Mouse (Mus musculus): ENCODE measurements at regions not wholly inside any gene's neighbourhood (a gene's known extent, or its start where the extent isn't known, plus 50 kb on each side); places are given as distances from the start of the nearest gene placed in this dataset.
"Not testable (repeated sequence)": the region's sequence is repeated elsewhere in the genome, so short reads cannot be mapped to it uniquely, and the experiment has no call there.

DNA sequence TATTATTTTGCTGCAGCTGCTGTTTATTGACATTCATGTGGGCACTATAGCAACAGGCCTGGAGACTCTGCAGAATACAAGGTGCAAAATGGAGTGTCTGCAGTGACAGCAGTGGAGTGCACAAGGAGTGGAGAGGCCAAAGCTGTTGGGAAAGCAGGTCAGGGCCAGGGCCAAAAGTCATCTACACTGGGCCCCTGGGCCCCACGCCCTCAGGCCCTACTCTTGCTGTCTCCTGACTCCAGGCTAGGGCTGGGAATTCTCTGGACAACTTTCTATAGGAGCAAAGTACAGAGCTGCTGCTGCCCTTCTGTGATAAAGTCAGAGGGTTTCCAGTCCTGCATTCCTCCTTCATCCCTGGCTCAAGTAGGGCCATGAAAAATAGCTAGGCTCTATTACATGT, 1164.9 kb upstream of the Rag2 start:
- not testable (repeated sequence) for H3K4me3 ChIP-seq (replicated peaks); ATAC-seq (ENCODE audit: low FRiP score); H3K27ac ChIP-seq; H3K36me3 ChIP-seq (replicated peaks); H3K9me3 ChIP-seq; H3K4me1 ChIP-seq; H3K4me2 ChIP-seq; H3K9ac ChIP-seq; H3K27me3 ChIP-seq
- WGBS = no CpG with 5 or more reads among the region's 1 CpGs

DNA sequence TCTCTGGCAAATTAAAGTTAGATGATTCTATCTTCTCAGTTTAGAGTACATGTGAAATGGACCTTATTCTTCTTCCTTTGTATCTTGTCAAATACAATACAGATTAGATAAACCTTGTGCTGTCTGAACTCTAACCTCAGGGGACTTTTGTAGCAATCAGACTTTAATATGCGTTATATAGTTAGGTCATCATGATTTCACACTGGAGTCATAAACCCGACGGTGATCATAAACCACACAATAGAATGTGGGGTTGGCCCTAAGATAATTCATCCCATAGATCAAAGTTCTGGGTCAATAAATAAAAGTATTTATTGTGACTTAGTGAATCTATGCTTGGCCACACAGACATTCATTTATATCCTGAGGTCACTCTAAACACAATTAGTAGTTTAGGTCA, 1138.3 kb upstream of the Rag2 start:
- H3K4me1 ChIP-seq; ATAC-seq (ENCODE audit: low FRiP score); H3K4me2 ChIP-seq; H3K9me3 ChIP-seq; H3K36me3 ChIP-seq (replicated peaks); H3K27me3 ChIP-seq; H3K27ac ChIP-seq; H3K9ac ChIP-seq; H3K4me3 ChIP-seq (replicated peaks): not testable (repeated sequence)
- WGBS = no CpG with 5 or more reads among the region's 3 CpGs

DNA sequence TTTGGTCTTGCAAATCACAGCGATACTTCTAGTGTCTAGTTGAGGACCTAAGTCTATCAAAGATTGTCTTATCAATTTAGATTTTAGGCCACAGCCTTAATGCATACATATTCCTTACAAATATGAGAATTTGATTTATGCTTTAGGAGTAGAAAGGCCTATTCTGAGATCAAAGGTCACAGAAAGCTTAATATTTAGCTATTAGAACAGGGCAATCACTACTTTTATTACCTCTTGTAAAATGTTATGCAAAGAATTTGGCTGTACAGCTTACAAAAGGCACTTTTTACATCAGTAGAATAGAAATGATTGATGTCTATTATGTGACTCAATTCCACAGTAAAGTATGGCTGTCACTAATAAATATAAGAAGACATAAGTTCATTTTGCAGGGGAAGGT, 1119.4 kb upstream of the Rag2 start:
- H3K9me3 ChIP-seq; H3K27ac ChIP-seq; ATAC-seq (ENCODE audit: low FRiP score); H3K4me1 ChIP-seq; H3K4me3 ChIP-seq (replicated peaks); H3K36me3 ChIP-seq (replicated peaks); H3K9ac ChIP-seq; H3K4me2 ChIP-seq; H3K27me3 ChIP-seq: not testable (repeated sequence)
- no CpG with 5 or more reads among the region's 1 CpGs for WGBS
